Mouse (Mus musculus) C3H10T1/2 (cell line): ENCODE measurements around the gene Zfp442. TPM values are rescaled to one million over a fixed set of nuclear protein-coding genes. Genes with fewer than 3 reads are reported as not detected.

Experiments
- polyA plus RNA-seq, 2 experiments: library from polyadenylated mRNA; unstranded; fragments of >200 nt; fragmentation: generic; extraction: Trizol; gene quantifications; one replicate each; pipeline ENCODE4 v1.2.1; 2012; ENCODE audit warnings: missing spikeins in 2 of 2

Zfp442 gene
- polyA plus RNA-seq, result under 1 TPM; 0.01 to 0.21 TPM

GRCm38 (mm10) chr2:150451180-150451919, at the start of gene Zfp442:
Gene Zfp442, minus strand, starts transcription at chr2:150451486.

GRCm38 (mm10) chr2:150484939-150485778, 33.9 kb upstream of the Zfp442 start, which contains the start of gene Zfp345:
Gene Zfp345, minus strand, starts transcription at chr2:150485091.

GRCm38 (mm10) chr2:150362113-150362877, 89.0 kb downstream of the Zfp442 start, which contains the start of gene 3300002I08Rik:
Gene 3300002I08Rik, minus strand, starts transcription at chr2:150362765.

Other genes with a start within 250 kb of the Zfp442 start
- gene Zfp937, start 233.4 kb downstream of the Zfp442 start, polyA plus RNA-seq, result under 1 TPM; 0.04 to 0.68 TPM
- gene Gm21994, start 195.9 kb downstream of the Zfp442 start, polyA plus RNA-seq, result 1 to 10 TPM in 1 of 2 experiments, under 1 TPM in 1; 0.05 to 1.1 TPM
- under 1 TPM in 1 of 2 experiments, not detected in 1; 0.05 TPM for gene Gm14124, start 194.0 kb downstream of the Zfp442 start, polyA plus RNA-seq
- gene Gm10130, start 127.8 kb downstream of the Zfp442 start, polyA plus RNA-seq, result not detected
- gene 3300002I08Rik, start 88.7 kb downstream of the Zfp442 start, polyA plus RNA-seq, result 1 to 10 TPM in 1 of 2 experiments, under 1 TPM in 1; 0.20 to 1.7 TPM
- under 1 TPM; 0.04 to 0.41 TPM for gene Zfp345, start 33.6 kb upstream of the Zfp442 start, polyA plus RNA-seq
- not detected for gene Cst7, start 118.9 kb upstream of the Zfp442 start, polyA plus RNA-seq
- gene Apmap, start 157.1 kb upstream of the Zfp442 start, polyA plus RNA-seq, result 10 to 100 TPM in 1 of 2 experiments, 1 to 10 TPM in 1; 2.5 to 15.7 TPM
- gene Acss1, start 217.0 kb upstream of the Zfp442 start, polyA plus RNA-seq, result not detected
- gene Vsx1, start 237.9 kb upstream of the Zfp442 start, polyA plus RNA-seq, result not detected